Mouse (Mus musculus) midbrain, embryonic 12.5 days (tissue): ENCODE data around the gene Ccdc155. TPM values are rescaled to one million over a fixed set of nuclear protein-coding genes. Genes with fewer than 3 reads are reported as not detected.
A peak's percentile ranks its signal among the peaks of the same experiment; 100 is the strongest.

Experiments used
- ATAC-seq: fragments of 200-750 bp; cut with Nextera tagmentation; 2 replicates; pipeline ENCODE4 v1.8.0; 2017; ENCODE audit warnings: low read depth, moderate TSS enrichment, moderate library complexity; ENCODE audit not compliant: low FRiP score
- H3K27ac ChIP-seq: fragments of 300-500 bp; sonication (generic); replicated peaks from 2 replicates; pipeline ENCODE4 v1.5.1; 2016; ENCODE audit warnings: mild to moderate bottlenecking
- H3K27me3 ChIP-seq: fragments of 300-500 bp; sonication (generic); 2 replicates; pipeline ENCODE4 v1.6.1; 2016; ENCODE audit warnings: mild to moderate bottlenecking
- H3K36me3 ChIP-seq: fragments of 300-500 bp; sonication (generic); 2 replicates; pipeline ENCODE4 v1.6.1; 2016
- H3K4me1 ChIP-seq: fragments of 300-500 bp; sonication (generic); 2 replicates; pipeline ENCODE4 v1.6.1; 2016
- H3K4me2 ChIP-seq: fragments of 300-500 bp; sonication (generic); replicated peaks from 2 replicates; pipeline ENCODE4 v1.6.1; 2016; ENCODE audit warnings: mild to moderate bottlenecking, moderate library complexity
- H3K4me3 ChIP-seq: fragments of 300-500 bp; sonication (generic); 2 replicates; pipeline ENCODE4 v1.5.1; 2016; ENCODE audit warnings: mild to moderate bottlenecking
- H3K9ac ChIP-seq: fragments of 300-500 bp; sonication (generic); replicated peaks from 2 replicates; pipeline ENCODE4 v1.6.1; 2016; ENCODE audit warnings: mild to moderate bottlenecking, moderate library complexity
- H3K9me3 ChIP-seq: fragments of 300-500 bp; sonication (generic); 2 replicates; pipeline ENCODE4 v1.6.1; 2016; ENCODE audit warnings: mild to moderate bottlenecking
- WGBS: fragments of 180-500 bp; shearing (Covaris S2); methylation state at CpG from one replicate; pipeline ENCODE4 v1.1.7; 2016; 5-methylcytosine and 5-hydroxymethylcytosine counted together
- microRNA-seq: library from miRNA; unstranded; fragments of <30 nt; microRNA quantifications from one replicate; pipeline ENCODE4, GENCODE M21; 2017
- polyA plus RNA-seq: library from polyadenylated mRNA; unstranded; fragments of >200 nt; fragmentation: Nextera tagmentation; extraction: Ambion mirVana; gene quantifications from 2 replicates; pipeline ENCODE4 v1.2.1, GENCODE M21; 2016

Ccdc155 gene
- polyA plus RNA-seq, 1 experiment from 2014 or later: 0.63 TPM

DNA sequence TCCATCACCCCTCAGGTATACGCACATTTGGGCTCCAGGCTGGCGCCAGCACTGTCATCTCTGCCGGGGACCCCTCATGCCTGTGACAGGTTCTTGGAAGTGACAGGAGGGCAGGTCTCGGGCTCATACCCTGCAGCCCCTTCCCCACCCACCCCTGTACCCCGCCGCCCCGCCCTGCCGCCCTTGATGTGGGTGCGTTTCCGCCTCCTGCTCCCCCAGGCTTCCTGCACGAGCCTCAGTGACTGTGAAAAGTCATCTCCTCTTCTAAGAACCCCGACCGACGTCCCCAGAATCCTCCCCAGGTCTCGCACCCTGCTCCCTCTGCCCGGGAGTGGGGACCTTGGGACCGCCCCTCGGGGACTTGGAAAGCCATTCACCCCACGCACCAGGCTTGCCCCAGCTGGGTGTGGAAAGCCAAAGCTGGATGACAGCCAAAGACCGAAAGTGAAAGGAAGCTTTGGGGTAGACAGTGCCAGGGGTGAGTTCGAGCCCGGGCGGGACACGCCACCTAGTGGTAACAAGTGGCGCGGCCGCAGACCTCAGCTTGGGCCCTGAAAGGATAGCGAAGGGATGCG lies 68.6 kb downstream of the Ccdc155 start, which contains the start of the genes Gm45713 and Flt3l:
TSS of gene Gm45713 (minus strand) at position 239 of the 575 bp plus-strand sequence.
TSS of gene Flt3l (minus strand) at position 440 of the 575 bp plus-strand sequence.
- Histone ChIP-seq H3K4me2 (peak within 1 kb of the TSS; percentile 76), H3K27me3 (peaks cover 34% of the 10 kb centered on the region), H3K4me1 (peaks cover 10% of the 10 kb centered on the region; the same call in 1 of the 2 replicates), H3K4me3 (peak within 1 kb of the TSS; percentile 50), H3K27ac (no peak within 1 kb of the TSS), H3K9me3 (0 out of 2 replicates have a peak, but pooled peaks cover 2% of the 10 kb centered on the region), H3K36me3 (no peaks in the 10 kb centered on the region), H3K9ac (peak within 1 kb of the TSS; percentile 59)
- peak; percentile 68 for ATAC-seq
- 4% methylated on average over 29 of the region's 29 CpGs for WGBS

DNA sequence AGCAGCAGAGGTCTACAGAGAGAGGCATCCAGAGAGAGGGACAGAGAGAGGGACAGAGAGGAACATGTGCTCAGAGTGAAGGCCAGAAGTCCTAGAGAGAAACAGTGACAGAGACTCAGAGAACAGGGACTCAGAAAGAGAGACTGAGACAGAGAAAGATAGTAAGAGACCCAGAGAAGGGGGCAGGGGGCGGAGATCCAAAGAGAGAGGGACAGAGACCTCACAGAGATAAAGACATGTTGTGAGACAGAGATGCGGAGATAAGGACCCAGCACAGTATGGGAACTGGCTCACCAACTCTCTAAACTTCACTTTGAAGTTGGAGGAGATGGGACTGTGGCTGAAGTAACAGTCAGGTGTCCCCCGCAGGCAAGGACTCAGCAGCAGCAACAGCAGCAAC lies 69.3 kb downstream of the Ccdc155 start:
- 0 out of 2 replicates have a peak, but pooled peaks cover 2% of the 10 kb centered on the region for H3K9me3 ChIP-seq
- peak overlapping the region; percentile 76 for H3K4me2 ChIP-seq
- no peaks in the 10 kb centered on the region for H3K36me3 ChIP-seq
- 82% methylated on average over 3 of the region's 3 CpGs for WGBS
- 0 out of 2 replicates have a peak overlapping the region, but pooled peaks have one; percentile 50 for H3K4me3 ChIP-seq
- peaks cover 34% of the 10 kb centered on the region for H3K27me3 ChIP-seq
- no peak for ATAC-seq
- H3K9ac ChIP-seq: no peak overlapping the region
- H3K4me1 ChIP-seq: peaks cover 10% of the 10 kb centered on the region; the same call in 1 of the 2 replicates
- H3K27ac ChIP-seq: no peak overlapping the region

DNA sequence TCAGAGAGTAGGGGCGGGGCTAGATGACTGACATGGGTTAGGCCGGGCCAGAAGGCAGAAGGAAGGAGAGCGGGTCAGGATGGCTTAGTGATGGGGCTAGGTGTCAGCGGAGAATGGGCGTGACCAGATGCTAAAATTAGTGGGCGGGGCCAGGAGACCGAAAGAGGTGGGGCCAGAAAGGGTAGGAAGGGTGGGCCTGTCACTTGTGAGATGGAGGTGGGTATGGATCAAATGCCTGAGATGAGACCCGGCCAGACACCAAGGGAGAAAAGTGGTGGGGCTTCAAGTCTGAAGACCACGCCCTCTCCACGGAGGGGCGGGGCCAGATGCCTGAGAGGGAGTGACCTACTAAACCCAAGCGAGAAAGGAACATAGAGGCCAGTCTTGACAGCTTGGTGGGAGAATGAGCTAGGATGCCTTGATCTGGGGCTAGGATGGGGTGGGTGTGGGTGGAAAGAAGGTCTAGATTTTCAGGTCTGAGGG lies 70.1 kb downstream of the Ccdc155 start:
- ATAC-seq: no peak

More for the DNA sequence above, 70.1 kb downstream of the Ccdc155 start:
- H3K4me3 ChIP-seq: no peak overlapping the region
- H3K4me2 ChIP-seq: no peak overlapping the region
- H3K27ac ChIP-seq: no peak overlapping the region
- no peak overlapping the region for H3K9ac ChIP-seq
- H3K27me3 ChIP-seq: peaks cover 34% of the 10 kb centered on the region
- H3K4me1 ChIP-seq: peaks cover 15% of the 10 kb centered on the region
- 0 out of 2 replicates have a peak, but pooled peaks cover 2% of the 10 kb centered on the region for H3K9me3 ChIP-seq
- 7% methylated on average over 12 of the region's 12 CpGs for WGBS
- H3K36me3 ChIP-seq: no peaks in the 10 kb centered on the region

Small RNAs within 50 kb of the gene (microRNA-seq; reads per million reads assigned to microRNA genes)
- gene Mir7055: not detected

Other genes starting within 250 kb of the Ccdc155 start
- 40.6 and 43.7 TPM in 2 replicates for gene Cpt1c, start 230.0 kb downstream of the Ccdc155 start, polyA plus RNA-seq
- 643 and 658 TPM in 2 replicates for gene Prmt1, start 218.3 kb downstream of the Ccdc155 start, polyA plus RNA-seq
- gene Irf3, start 207.2 kb downstream of the Ccdc155 start, polyA plus RNA-seq: 66.7 and 70.6 TPM in 2 replicates
- 50.5 and 54.7 TPM in 2 replicates for gene Bcl2l12, start 206.2 kb downstream of the Ccdc155 start, polyA plus RNA-seq
- 48.1 and 52.4 TPM in 2 replicates for gene Scaf1, start 188.5 kb downstream of the Ccdc155 start, polyA plus RNA-seq
- gene Rras, start 186.9 kb downstream of the Ccdc155 start, polyA plus RNA-seq: 15.6 and 17.3 TPM in 2 replicates
- 13.7 and 14.1 TPM in 2 replicates for gene Prr12, start 152.0 kb downstream of the Ccdc155 start, polyA plus RNA-seq
- gene Nosip, start 142.5 kb downstream of the Ccdc155 start, polyA plus RNA-seq: 53.6 and 54.6 TPM in 2 replicates
- 15.9 and 17.8 TPM in 2 replicates for gene Prrg2, start 142.2 kb downstream of the Ccdc155 start, polyA plus RNA-seq
- 106 and 151 TPM in 2 replicates for gene Rcn3, start 112.7 kb downstream of the Ccdc155 start, polyA plus RNA-seq
- gene Fcgrt, start 101.0 kb downstream of the Ccdc155 start, polyA plus RNA-seq: 17.3 and 25.9 TPM in 2 replicates
- 1,160 and 1,195 TPM in 2 replicates for gene Rps11, start 80.5 kb downstream of the Ccdc155 start, polyA plus RNA-seq
- gene Rpl13a, start 76.1 kb downstream of the Ccdc155 start, polyA plus RNA-seq: 1,022 and 1,026 TPM in 2 replicates
- 0.25 and 0.45 TPM in 2 replicates for gene Gm45713, start 68.7 kb downstream of the Ccdc155 start, polyA plus RNA-seq
- 0.64 and 1.2 TPM in 2 replicates for gene Flt3l, start 68.5 kb downstream of the Ccdc155 start, polyA plus RNA-seq
- 92.3 and 103 TPM in 2 replicates for gene Pih1d1, start 50.6 kb downstream of the Ccdc155 start, polyA plus RNA-seq
- 38.0 and 39.4 TPM in 2 replicates for gene Aldh16a1, start 50.3 kb downstream of the Ccdc155 start, polyA plus RNA-seq
- 0.61 and 1.0 TPM in 2 replicates for gene Slc17a7, start 40.9 kb downstream of the Ccdc155 start, polyA plus RNA-seq
- not detected in 2 replicates for gene Gfy, start 25.3 kb downstream of the Ccdc155 start, polyA plus RNA-seq
- 1.3 and 2.4 TPM in 2 replicates for gene Pth2, start 23.9 kb downstream of the Ccdc155 start, polyA plus RNA-seq
- 1.0 and 1.4 TPM in 2 replicates for gene Dkkl1, start 7.3 kb upstream of the Ccdc155 start, polyA plus RNA-seq
- gene Tead2, start 10.9 kb upstream of the Ccdc155 start, polyA plus RNA-seq: 237 and 248 TPM in 2 replicates
- 1.3 and 1.7 TPM in 2 replicates for gene Cd37, start 34.2 kb upstream of the Ccdc155 start, polyA plus RNA-seq
- gene Slc6a16, start 36.2 kb upstream of the Ccdc155 start, polyA plus RNA-seq: 0.14 TPM in 1 of 2 replicates, not detected in the other
- gene Slc6a21, start 72.6 kb upstream of the Ccdc155 start, polyA plus RNA-seq: not detected in 2 replicates
- 7.9 and 8.2 TPM in 2 replicates for gene Trpm4, start 128.9 kb upstream of the Ccdc155 start, polyA plus RNA-seq
- 0.24 TPM in 1 of 2 replicates, not detected in the other for gene Hrc, start 130.4 kb upstream of the Ccdc155 start, polyA plus RNA-seq
- 15.0 and 15.4 TPM in 2 replicates for gene Ppfia3, start 162.1 kb upstream of the Ccdc155 start, polyA plus RNA-seq
- 2.6 and 2.9 TPM in 2 replicates for gene Lin7b, start 165.7 kb upstream of the Ccdc155 start, polyA plus RNA-seq
- 294 and 300 TPM in 2 replicates for gene Snrnp70, start 190.8 kb upstream of the Ccdc155 start, polyA plus RNA-seq
- not detected in 2 replicates for gene Kcna7, start 200.8 kb upstream of the Ccdc155 start, polyA plus RNA-seq
- 0.22 and 0.43 TPM in 2 replicates for gene Ntf5, start 208.8 kb upstream of the Ccdc155 start, polyA plus RNA-seq
- not detected in 2 replicates for gene Lhb, start 215.9 kb upstream of the Ccdc155 start, polyA plus RNA-seq
- 29.7 and 32.4 TPM in 2 replicates for gene Gys1, start 230.0 kb upstream of the Ccdc155 start, polyA plus RNA-seq
- gene Ruvbl2, start 233.2 kb upstream of the Ccdc155 start, polyA plus RNA-seq: 140 and 153 TPM in 2 replicates